Mouse (Mus musculus) testis, adult 10 weeks (tissue): ENCODE measurements around the gene Acod1. TPM values are rescaled to one million over a fixed set of nuclear protein-coding genes. Genes with fewer than 3 reads are reported as not detected.

Source experiments
- polyA plus RNA-seq: library from polyadenylated mRNA; stranded (reverse); fragments of 350-450 nt; fragmentation: Illumina TruSeq; extraction: RNeasy Lipid Tissue Mini Kit (QIAGEN cat#74804); gene quantifications from one replicate; pipeline ENCODE4 v1.2.3, GENCODE M21; 2014; ENCODE audit warnings: low read depth, low replicate concordance

The Acod1 gene
- polyA plus RNA-seq, result not detected

GRCm38 (mm10) chr14:103046677-103047076, at the start of gene Acod1:
Gene Acod1 (plus strand): TSS chr14:103046977.

GRCm38 (mm10) chr14:103069864-103070611, 23.3 kb downstream of the Acod1 start, which contains the start of gene Cln5:
Gene Cln5 (plus strand): TSS chr14:103070216.

DNA sequence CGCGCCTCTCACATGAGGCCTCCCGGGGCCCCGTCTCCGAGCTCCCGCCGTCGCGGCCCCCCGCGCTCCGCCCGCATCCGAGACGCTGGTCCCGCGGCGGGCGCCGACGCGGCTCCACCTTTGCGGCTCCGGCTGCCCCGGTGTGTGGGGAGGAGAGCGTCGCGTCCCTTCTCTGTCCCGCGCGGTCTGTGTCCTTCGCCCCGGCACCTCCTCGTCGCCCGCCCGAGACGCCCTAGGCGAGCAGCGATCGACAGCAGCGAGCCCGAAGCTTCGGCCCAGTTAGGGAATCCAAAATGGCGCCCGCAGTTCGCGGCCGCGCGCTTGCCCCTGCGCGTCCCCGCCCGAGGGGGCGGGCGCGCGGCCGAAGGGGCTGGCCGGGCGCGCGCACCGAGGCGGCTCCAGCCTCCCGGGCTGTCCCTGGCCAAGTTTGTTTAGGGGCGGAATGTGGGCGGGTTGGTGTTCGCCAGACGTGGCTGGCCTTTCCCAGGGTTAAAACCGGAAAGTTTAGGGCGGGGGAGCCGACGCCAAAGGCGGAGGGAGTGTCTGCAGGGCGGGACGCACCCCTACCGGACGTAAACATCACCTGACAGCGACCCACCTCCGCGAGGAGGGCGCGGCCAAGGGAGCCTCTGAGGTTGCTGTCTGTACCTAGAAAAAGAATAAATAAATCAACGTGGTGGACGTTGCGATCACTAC, 52.6 kb downstream of the Acod1 start, which contains the start of gene Fbxl3:
Gene Fbxl3 (minus strand): TSS at position 329 of the 696 bp plus-strand sequence.

Other genes starting within 250 kb of the Acod1 start
- 24.7 TPM for gene Kctd12, start 64.3 kb upstream of the Acod1 start, polyA plus RNA-seq
- gene Cln5, start 23.2 kb downstream of the Acod1 start, polyA plus RNA-seq, result 12.7 TPM
- gene Fbxl3, start 52.6 kb downstream of the Acod1 start, polyA plus RNA-seq, result 41.2 TPM